Mouse (Mus musculus): ENCODE results near the gene Psap. TPM values are rescaled to one million over a fixed set of nuclear protein-coding genes. Genes with fewer than 3 reads are reported as not detected.

The Psap gene
- polyA plus RNA-seq, 1 experiment from 2014 or later, result 104 TPM

- no peaks in the 10 kb centered on the region for H3K36me3 ChIP-seq (ENCODE audit: control insufficient read depth, insufficient read depth, low read length)
- H3K4me3 ChIP-seq (ENCODE audit: low read depth, low read length), result no peak overlapping the region
- no peak for DNase-seq (ENCODE audit: low spot score)
- H3K27ac ChIP-seq (ENCODE audit: low read depth), result no peak overlapping the region
- H3K4me1 ChIP-seq (replicated peaks; ENCODE audit: control insufficient read depth, insufficient read depth, low read length), result peaks cover 5% of the 10 kb centered on the region; the same call in 1 of the 2 replicates
- WGBS, result 64% methylated on average over 16 of the region's 16 CpGs
- H3K9ac ChIP-seq (ENCODE audit: low read length), result no peak overlapping the region
- ATAC-seq (replicated peaks; ENCODE audit: low FRiP score, low TSS enrichment, low read depth), result no peak
- H3K27me3 ChIP-seq (replicated peaks; ENCODE audit: control insufficient read depth, insufficient read depth, low read length), result no peaks in the 10 kb centered on the region
- no peak overlapping the region for H3K4me2 ChIP-seq (ENCODE audit: low read length)
- no peaks in the 10 kb centered on the region for H3K9me3 ChIP-seq (ENCODE audit: control insufficient read depth, low read length)
Measured at GRCm38 (mm10) chr10:60257261-60257825, 20.1 kb upstream of the Psap start.

- WGBS, result 88% methylated on average over 5 of the region's 5 CpGs
Measured at GRCm38 (mm10) chr10:60260557-60261294, 16.7 kb upstream of the Psap start.

GRCm38 (mm10) chr10:60261530-60261929 lies 15.9 kb upstream of the Psap start:
- no peak overlapping the region for H3K4me2 ChIP-seq (ENCODE audit: low read length)
- peaks cover 10% of the 10 kb centered on the region for H3K4me1 ChIP-seq (replicated peaks; ENCODE audit: control insufficient read depth, insufficient read depth, low read length)
- 47% methylated on average over 5 of the region's 5 CpGs for WGBS
- H3K9ac ChIP-seq (ENCODE audit: low read length), result no peak overlapping the region
- ATAC-seq (replicated peaks; ENCODE audit: low FRiP score, low TSS enrichment, low read depth), result no peak
- no peaks in the 10 kb centered on the region for H3K36me3 ChIP-seq (ENCODE audit: control insufficient read depth, insufficient read depth, low read length)
- no peak for DNase-seq (ENCODE audit: low spot score)
- no peaks in the 10 kb centered on the region for H3K9me3 ChIP-seq (ENCODE audit: control insufficient read depth, low read length)
- no peak overlapping the region for H3K27ac ChIP-seq (ENCODE audit: low read depth)
- no peak overlapping the region for H3K4me3 ChIP-seq (ENCODE audit: low read depth, low read length)
- no peaks in the 10 kb centered on the region for H3K27me3 ChIP-seq (replicated peaks; ENCODE audit: control insufficient read depth, insufficient read depth, low read length)

More at GRCm38 (mm10) chr10:60260557-60261294, 16.7 kb upstream of the Psap start:
- H3K4me1 ChIP-seq (replicated peaks; ENCODE audit: control insufficient read depth, insufficient read depth, low read length), result peaks cover 10% of the 10 kb centered on the region
- DNase-seq (ENCODE audit: low spot score) (no peak), ATAC-seq (replicated peaks; ENCODE audit: low FRiP score, low TSS enrichment, low read depth) (no peak)
- no peaks in the 10 kb centered on the region for H3K9me3 ChIP-seq (ENCODE audit: control insufficient read depth, low read length)
- H3K27me3 ChIP-seq (replicated peaks; ENCODE audit: control insufficient read depth, insufficient read depth, low read length), result no peaks in the 10 kb centered on the region
- H3K4me3 ChIP-seq (ENCODE audit: low read depth, low read length), result no peak overlapping the region
- no peak overlapping the region for H3K4me2 ChIP-seq (ENCODE audit: low read length)
- no peak overlapping the region for H3K9ac ChIP-seq (ENCODE audit: low read length)
- H3K27ac ChIP-seq (ENCODE audit: low read depth), result no peak overlapping the region
- no peaks in the 10 kb centered on the region for H3K36me3 ChIP-seq (ENCODE audit: control insufficient read depth, insufficient read depth, low read length)

GRCm38 (mm10) chr10:60262386-60262785 lies 15.0 kb upstream of the Psap start:
- 31% methylated on average over 3 of the region's 3 CpGs for WGBS
- DNase-seq (ENCODE audit: low spot score), result peak; percentile 82
- Histone ChIP-seq H3K9me3 (ENCODE audit: control insufficient read depth, low read length) (no peaks in the 10 kb centered on the region), H3K36me3 (ENCODE audit: control insufficient read depth, insufficient read depth, low read length) (no peaks in the 10 kb centered on the region), H3K27me3 (replicated peaks; ENCODE audit: control insufficient read depth, insufficient read depth, low read length) (no peaks in the 10 kb centered on the region), H3K4me3 (ENCODE audit: low read depth, low read length) (no peak overlapping the region), H3K9ac (ENCODE audit: low read length) (0 out of 2 replicates have a peak overlapping the region, but pooled peaks have one; percentile 22), H3K27ac (ENCODE audit: low read depth) (0 out of 2 replicates have a peak overlapping the region, but pooled peaks have one; percentile 62), H3K4me2 (ENCODE audit: low read length) (no peak overlapping the region), H3K4me1 (replicated peaks; ENCODE audit: control insufficient read depth, insufficient read depth, low read length) (peaks cover 10% of the 10 kb centered on the region)
- ATAC-seq (replicated peaks; ENCODE audit: low FRiP score, low TSS enrichment, low read depth), result peak; percentile 77

- no peak for DNase-seq (ENCODE audit: low spot score)
- ATAC-seq (replicated peaks; ENCODE audit: low FRiP score, low TSS enrichment, low read depth), result no peak
- WGBS, result 86% methylated on average over 7 of the region's 7 CpGs
Measured at GRCm38 (mm10) chr10:60263351-60263750, 14.1 kb upstream of the Psap start.

GRCm38 (mm10) chr10:60265252-60265651 lies 12.2 kb upstream of the Psap start:
- Histone ChIP-seq H3K36me3 (ENCODE audit: control insufficient read depth, insufficient read depth, low read length) (no peaks in the 10 kb centered on the region), H3K9ac (ENCODE audit: low read length) (no peak overlapping the region), H3K27ac (ENCODE audit: low read depth) (no peak overlapping the region), H3K4me3 (ENCODE audit: low read depth, low read length) (no peak overlapping the region), H3K9me3 (ENCODE audit: control insufficient read depth, low read length) (no peaks in the 10 kb centered on the region), H3K4me2 (ENCODE audit: low read length) (no peak overlapping the region), H3K27me3 (replicated peaks; ENCODE audit: control insufficient read depth, insufficient read depth, low read length) (no peaks in the 10 kb centered on the region), H3K4me1 (replicated peaks; ENCODE audit: control insufficient read depth, insufficient read depth, low read length) (peaks cover 22% of the 10 kb centered on the region)
- DNase-seq (ENCODE audit: low spot score) (no peak), ATAC-seq (replicated peaks; ENCODE audit: low FRiP score, low TSS enrichment, low read depth) (no peak)
- WGBS, result 67% methylated on average over 10 of the region's 10 CpGs

More at GRCm38 (mm10) chr10:60263351-60263750, 14.1 kb upstream of the Psap start:
- Histone ChIP-seq H3K4me1 (replicated peaks; ENCODE audit: control insufficient read depth, insufficient read depth, low read length) (peaks cover 10% of the 10 kb centered on the region), H3K9me3 (ENCODE audit: control insufficient read depth, low read length) (no peaks in the 10 kb centered on the region), H3K36me3 (ENCODE audit: control insufficient read depth, insufficient read depth, low read length) (no peaks in the 10 kb centered on the region), H3K27me3 (replicated peaks; ENCODE audit: control insufficient read depth, insufficient read depth, low read length) (no peaks in the 10 kb centered on the region), H3K9ac (ENCODE audit: low read length) (no peak overlapping the region), H3K4me2 (ENCODE audit: low read length) (no peak overlapping the region), H3K27ac (ENCODE audit: low read depth) (no peak overlapping the region), H3K4me3 (ENCODE audit: low read depth, low read length) (no peak overlapping the region)

GRCm38 (mm10) chr10:60266842-60267401 lies 10.5 kb upstream of the Psap start:
- H3K9ac ChIP-seq (ENCODE audit: low read length), result no peak overlapping the region
- no peak overlapping the region for H3K4me2 ChIP-seq (ENCODE audit: low read length)
- H3K27me3 ChIP-seq (replicated peaks; ENCODE audit: control insufficient read depth, insufficient read depth, low read length), result no peaks in the 10 kb centered on the region
- H3K27ac ChIP-seq (ENCODE audit: low read depth), result no peak overlapping the region
- no peak overlapping the region for H3K4me3 ChIP-seq (ENCODE audit: low read depth, low read length)
- WGBS, result 77% methylated on average over 8 of the region's 8 CpGs
- H3K36me3 ChIP-seq (ENCODE audit: control insufficient read depth, insufficient read depth, low read length), result no peaks in the 10 kb centered on the region
- DNase-seq (ENCODE audit: low spot score) (no peak), ATAC-seq (replicated peaks; ENCODE audit: low FRiP score, low TSS enrichment, low read depth) (no peak)
- no peaks in the 10 kb centered on the region for H3K9me3 ChIP-seq (ENCODE audit: control insufficient read depth, low read length)
- H3K4me1 ChIP-seq (replicated peaks; ENCODE audit: control insufficient read depth, insufficient read depth, low read length), result peaks cover 24% of the 10 kb centered on the region

DNA sequence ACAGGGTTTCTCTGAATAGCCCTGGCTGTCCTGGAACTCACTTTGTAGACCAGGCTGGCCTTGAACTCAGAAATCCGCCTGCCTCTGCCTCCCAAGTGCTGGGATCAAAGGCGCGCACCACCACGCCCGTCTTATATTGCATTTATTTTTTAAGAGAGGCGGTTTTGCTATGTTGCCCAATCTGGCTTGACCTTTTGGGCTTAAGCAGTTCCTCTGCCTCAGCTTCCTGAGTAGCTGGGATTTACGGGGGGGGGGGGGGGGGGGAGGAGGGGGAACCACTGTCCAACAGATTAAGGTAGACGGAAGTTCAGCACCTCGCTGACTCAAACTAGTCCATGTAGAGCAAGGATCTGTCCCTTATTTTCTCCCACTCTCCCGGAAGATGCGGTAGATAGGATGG lies 8.7 kb upstream of the Psap start:
- Histone ChIP-seq H3K36me3 (ENCODE audit: control insufficient read depth, insufficient read depth, low read length) (no peaks in the 10 kb centered on the region), H3K4me3 (ENCODE audit: low read depth, low read length) (no peak overlapping the region), H3K4me1 (replicated peaks; ENCODE audit: control insufficient read depth, insufficient read depth, low read length) (peaks cover 25% of the 10 kb centered on the region), H3K9ac (ENCODE audit: low read length) (no peak overlapping the region), H3K27ac (ENCODE audit: low read depth) (0 out of 2 replicates have a peak overlapping the region, but pooled peaks have one; percentile 57), H3K27me3 (replicated peaks; ENCODE audit: control insufficient read depth, insufficient read depth, low read length) (no peaks in the 10 kb centered on the region), H3K4me2 (ENCODE audit: low read length) (no peak overlapping the region), H3K9me3 (ENCODE audit: control insufficient read depth, low read length) (no peaks in the 10 kb centered on the region)
- DNase-seq (ENCODE audit: low spot score) (no peak), ATAC-seq (replicated peaks; ENCODE audit: low FRiP score, low TSS enrichment, low read depth) (no peak)
- WGBS, result 86% methylated on average over 11 of the region's 11 CpGs
